Mouse (Mus musculus) megakaryocyte, embryonic 14.5 days (primary cell): ENCODE measurements around the gene Nf1.

ENCODE experiments used
- FLI1 ChIP-seq: IDR thresholded peaks from 2 replicates; pipeline ENCODE4 v1.6.1; 2012; ENCODE audit warnings: low read length, inconsistent platforms, mixed read lengths
- GATA1 ChIP-seq: IDR thresholded peaks from 3 replicates; pipeline ENCODE4 v1.6.1; 2012; ENCODE audit warnings: mixed read lengths, low read length, inconsistent platforms, borderline replicate concordance

GRCm38 (mm10) chr11:79617991-79618390 is 278.5 kb downstream of the Nf1 start:
- TF ChIP-seq GATA1 (no peak), FLI1 (no peak)
